Mouse (Mus musculus) bone marrow macrophage, adult 2 months (primary cell): ENCODE measurements around the gene Fzd2. TPM values are rescaled to one million over a fixed set of nuclear protein-coding genes. Genes with fewer than 3 reads are reported as not detected.
A peak's percentile ranks its signal among the peaks of the same experiment; 100 is the strongest.
"Not testable (repeated sequence)": the region's sequence is repeated elsewhere in the genome, so short reads cannot be mapped to it uniquely, and the experiment has no call there.

Experiments used
- H3K27ac ChIP-seq: 2 replicates; pipeline ENCODE4 v1.5.1; 2012; ENCODE audit warnings: low read depth, low read length; ENCODE audit not compliant: insufficient read depth
- H3K4me1 ChIP-seq: 2 replicates; pipeline ENCODE4 v1.6.1; 2012; ENCODE audit warnings: low read length; ENCODE audit not compliant: control insufficient read depth, insufficient read depth
- H3K4me3 ChIP-seq: 2 replicates; pipeline ENCODE4 v1.5.1; 2012; ENCODE audit warnings: mild to moderate bottlenecking, low read length, moderate library complexity; ENCODE audit not compliant: insufficient read depth
- CTCF ChIP-seq: IDR thresholded peaks from 2 replicates; pipeline ENCODE4 v1.5.1; 2012; ENCODE audit warnings: low read depth, mild to moderate bottlenecking, low read length, moderate library complexity
- POLR2A ChIP-seq: IDR thresholded peaks from 2 replicates; pipeline ENCODE4 v1.6.1; 2012; ENCODE audit warnings: mild to moderate bottlenecking, low read depth, low read length, borderline replicate concordance
- polyA plus RNA-seq: library from polyadenylated mRNA; stranded (reverse); fragments of >200 nt; gene quantifications from 2 replicates; pipeline ENCODE4 v1.2.4, GENCODE M21; 2012; ENCODE audit not compliant: missing spikeins, insufficient read depth, insufficient read length

The Fzd2 gene
- polyA plus RNA-seq, 1 experiment = not detected

- Histone ChIP-seq H3K27ac (no peak overlapping the region), H3K4me3 (peak overlapping the region; percentile 66), H3K4me1 (no peaks in the 10 kb centered on the region)
- TF ChIP-seq CTCF = no peak
- TF ChIP-seq POLR2A = no peak
Observed at GRCm38 (mm10) chr11:102604777-102605552, 769 bp downstream of the Fzd2 start.

- TF ChIP-seq CTCF (no peak), POLR2A (no peak)
- Histone ChIP-seq H3K27ac (no peak overlapping the region), H3K4me3 (no peak overlapping the region), H3K4me1 (no peaks in the 10 kb centered on the region)
Observed at GRCm38 (mm10) chr11:102605553-102606416, 1.6 kb downstream of the Fzd2 start.

GRCm38 (mm10) chr11:102606751-102607171 lies 2.6 kb downstream of the Fzd2 start:
- no peak overlapping the region for H3K27ac ChIP-seq
- H3K4me3 ChIP-seq = no peak overlapping the region
- TF ChIP-seq CTCF = no peak
- no peak for TF ChIP-seq POLR2A
- no peaks in the 10 kb centered on the region for H3K4me1 ChIP-seq

GRCm38 (mm10) chr11:102607201-102607600 lies 3.0 kb downstream of the Fzd2 start:
- H3K27ac ChIP-seq, H3K4me3 ChIP-seq, H3K4me1 ChIP-seq: not testable (repeated sequence)

GRCm38 (mm10) chr11:102607686-102608548 lies 3.7 kb downstream of the Fzd2 start:
- Histone ChIP-seq H3K4me3 (no peak overlapping the region), H3K4me1 (no peaks in the 10 kb centered on the region), H3K27ac (no peak overlapping the region)
- no peak for TF ChIP-seq CTCF
- no peak for TF ChIP-seq POLR2A

GRCm38 (mm10) chr11:102608691-102609090 lies 4.5 kb downstream of the Fzd2 start:
- no peak overlapping the region for H3K4me3 ChIP-seq
- no peak for TF ChIP-seq POLR2A
- no peak for TF ChIP-seq CTCF
- H3K27ac ChIP-seq = no peak overlapping the region
- H3K4me1 ChIP-seq = no peaks in the 10 kb centered on the region

GRCm38 (mm10) chr11:102609483-102609882 lies 5.3 kb downstream of the Fzd2 start:
- H3K4me1 ChIP-seq = no peaks in the 10 kb centered on the region
- no peak overlapping the region for H3K27ac ChIP-seq
- no peak overlapping the region for H3K4me3 ChIP-seq
- no peak for TF ChIP-seq CTCF
- no peak for TF ChIP-seq POLR2A

- TF ChIP-seq CTCF (no peak), POLR2A (no peak)
Observed at GRCm38 (mm10) chr11:102610260-102610659, 6.1 kb downstream of the Fzd2 start.

GRCm38 (mm10) chr11:102610675-102611316 lies 6.6 kb downstream of the Fzd2 start:
- Histone ChIP-seq H3K4me1 (no peaks in the 10 kb centered on the region), H3K4me3 (no peak overlapping the region), H3K27ac (no peak overlapping the region)
- TF ChIP-seq POLR2A (no peak), CTCF (no peak)

More at GRCm38 (mm10) chr11:102610260-102610659, 6.1 kb downstream of the Fzd2 start:
- Histone ChIP-seq H3K4me3 (no peak overlapping the region), H3K27ac (no peak overlapping the region), H3K4me1 (no peaks in the 10 kb centered on the region)
